Comparison of ENCODE assay signal across 13 mouse cellular contexts in genomic region chr2:125936396-125936795, GRCm38 (mm10).
DNase-seq lines count a peak whose midpoint lies in the region; ATAC-seq and TF ChIP-seq lines count a peak whose summit lies in the region.
"Had no signal": no experiment of that assay in that cellular context is flagged by ENCODE, and none has a peak within 500 bp of the region (broad histone marks: within the 10 kb centered on the region; RNA-seq: fewer than 3 reads in every experiment).

No protein-coding gene starts in this region.

- CTCF ChIA-PET in Patski (lab: Charles Lee), result interaction anchor here (0.6 to 1.9 kb wide), 3 partner anchors 12 to 98 kb away, joined by 3 to 4 read pairs (median 3); partner anchors contain the start of gene Fgf7

- in situ Hi-C loops in Patski (cut with MboI; ENCODE audit: low pct_unique_long_range_greater_than_20kb), result no loop called here

- no peaks in the 10 kb centered on the region for H3K4me1 ChIP-seq in forebrain, postnatal 0 days (ENCODE audit: insufficient read depth)
- H3K4me1 ChIP-seq in forebrain, embryonic 10.5 days, result peaks cover 7% of the 10 kb centered on the region
- no peaks in the 10 kb centered on the region for H3K4me1 ChIP-seq in lung, adult 2 months (ENCODE audit: control insufficient read depth, insufficient read depth, low read length)

- no peaks in the 10 kb centered on the region for H3K9me3 ChIP-seq in forebrain, postnatal 0 days (ENCODE audit: low read length)
- no peaks in the 10 kb centered on the region for H3K9me3 ChIP-seq in forebrain, embryonic 10.5 days
- H3K9me3 ChIP-seq: megakaryocyte, embryonic 14.5 days had no signal

- TF ChIP-seq CTCF in forebrain, postnatal 0 days (IDR thresholded peaks at IDR 0.05; ENCODE audit: low read depth), result 0 out of 2 replicates have a peak, but pooled peaks have one; percentile 7
- 0 out of 2 replicates have a peak, but pooled peaks have one; percentile 23 for TF ChIP-seq CTCF in lung, adult 2 months (IDR thresholded peaks at IDR 0.05; ENCODE audit: insufficient read depth, low read length)
- peak; percentile 44 for TF ChIP-seq CTCF in Patski (IDR thresholded peaks at IDR 0.05)

- POLR2A ChIA-PET in Patski (lab: Charles Lee), result no interaction called here

- TF ChIP-seq POLR2A in lung, adult 2 months (IDR thresholded peaks at IDR 0.05; ENCODE audit: borderline replicate concordance, extremely low read depth, low read depth, low read length), result no peak

- H3K36me3 ChIP-seq in forebrain, postnatal 0 days (ENCODE audit: insufficient read depth), result no peaks in the 10 kb centered on the region
- H3K36me3 ChIP-seq in forebrain, embryonic 10.5 days (replicated peaks), result peaks cover 7% of the 10 kb centered on the region

- WGBS in forebrain, postnatal 0 days, result 52% methylated on average over 5 of the region's 5 CpGs
- WGBS in forebrain, embryonic 10.5 days, result 60% methylated on average over 5 of the region's 5 CpGs
- 75% methylated on average over 5 of the region's 5 CpGs for WGBS in lung, adult 2 months

- H3K4me3 ChIP-seq in forebrain, postnatal 0 days (ENCODE audit: low read depth, low read length), result no peak overlapping the region
- no peak overlapping the region for H3K4me3 ChIP-seq in forebrain, embryonic 10.5 days
- H3K4me3 ChIP-seq in lung, adult 2 months (replicated peaks; ENCODE audit: extremely low read depth, low read depth, low read length), result no peak overlapping the region
- H3K4me3 ChIP-seq: megakaryocyte, embryonic 14.5 days; myocyte had no signal

- H3K4me2 ChIP-seq in forebrain, postnatal 0 days (ENCODE audit: low read depth), result no peak overlapping the region

- no peaks in the 10 kb centered on the region for H3K27me3 ChIP-seq in forebrain, postnatal 0 days (ENCODE audit: insufficient read depth, low read length)
- H3K27me3 ChIP-seq in forebrain, embryonic 10.5 days (ENCODE audit: poor library complexity, severe bottlenecking), result no peaks in the 10 kb centered on the region
- no peaks in the 10 kb centered on the region for H3K27me3 ChIP-seq in Patski
- H3K27me3 ChIP-seq: megakaryocyte, embryonic 14.5 days had no signal

- H3K27ac ChIP-seq in forebrain, postnatal 0 days (ENCODE audit: low read depth, low read length), result no peak overlapping the region
- H3K27ac ChIP-seq in forebrain, embryonic 10.5 days, result no peak overlapping the region

- DNase-seq in forebrain, postnatal 0 days, result no peak
- DNase-seq in forebrain, embryonic 10.5 days (ENCODE audit: extremely low spot score, low spot score), result no peak
- no peak for DNase-seq in lung, adult 2 months
- DNase-seq in lung, postnatal 25 days (ENCODE audit: low spot score), result no peak
- DNase-seq in Patski (ENCODE audit: low read depth, low spot score), result no peak
- no peak for DNase-seq in urinary bladder, adult 2 months (ENCODE audit: low spot score)
- no peak for DNase-seq in kidney, postnatal 25 days
- DNase-seq: heart, postnatal 14 days; right cerebral cortex, postnatal 25 days had no signal

- ATAC-seq in forebrain, postnatal 0 days, result no peak
- ATAC-seq in Patski, result no peak
- ATAC-seq in megakaryocyte progenitor cell, adult 5-6 weeks (replicated peaks; ENCODE audit: poor library complexity), result 0 out of 2 replicates have a peak, but pooled peaks have one; percentile 54
- ATAC-seq: inflammation-experienced regulatory T-cells, adult 6 months had no signal

- H3K9ac ChIP-seq in forebrain, postnatal 0 days, result no peak overlapping the region
